Mouse (Mus musculus) lung, postnatal 0 days (tissue): ENCODE measurements around the gene Axin1.
A peak's percentile ranks its signal among the peaks of the same experiment; 100 is the strongest.
"Not testable (repeated sequence)": the region's sequence is repeated elsewhere in the genome, so short reads cannot be mapped to it uniquely, and the experiment has no call there.

Experiments
- CTCF ChIP-seq: IDR thresholded peaks from 2 replicates; pipeline ENCODE4 v1.5.1; 2016; ENCODE audit warnings: antibody characterized with exemption, mild to moderate bottlenecking
- EP300 ChIP-seq: IDR thresholded peaks from 2 replicates; pipeline ENCODE4 v1.6.1; 2016; ENCODE audit warnings: antibody characterized with exemption, mild to moderate bottlenecking, control low read depth

GRCm38 (mm10) chr17:26175248-26175647 is 36.8 kb downstream of the Axin1 start:
- TF ChIP-seq EP300 = not testable (repeated sequence)
- TF ChIP-seq CTCF = peak; percentile 39; the same call in 1 of the 2 replicates
